Mouse (Mus musculus) kidney, postnatal 0 days (tissue): ENCODE results near the gene Mthfd1l. TPM values are rescaled to one million over a fixed set of nuclear protein-coding genes. Genes with fewer than 3 reads are reported as not detected.
"Not testable (repeated sequence)": the region's sequence is repeated elsewhere in the genome, so short reads cannot be mapped to it uniquely, and the experiment has no call there.

Experiments
- ATAC-seq: fragments of 200-750 bp; cut with Nextera tagmentation; replicated peaks from 2 replicates; pipeline ENCODE4 v1.8.0; 2017; ENCODE audit warnings: low read depth, moderate number of reproducible peaks, moderate TSS enrichment, moderate library complexity; ENCODE audit not compliant: low FRiP score
- DNase-seq: peaks from one replicate; pipeline ENCODE4 v3.0.0-alpha.2; 2016; ENCODE audit warnings: low spot score
- H3K27ac ChIP-seq: fragments of 300-500 bp; sonication (generic); 2 replicates; pipeline ENCODE4 v1.5.1; 2014; ENCODE audit warnings: mild to moderate bottlenecking
- H3K27me3 ChIP-seq: fragments of 300-500 bp; sonication (generic); 2 replicates; pipeline ENCODE4 v1.6.1; 2014; ENCODE audit warnings: low read length, mixed read lengths; ENCODE audit not compliant: insufficient read depth
- H3K36me3 ChIP-seq: fragments of 300-500 bp; sonication (generic); 2 replicates; pipeline ENCODE4 v1.6.1; 2014; ENCODE audit warnings: low read length, mixed read lengths; ENCODE audit not compliant: insufficient read depth
- H3K4me1 ChIP-seq: fragments of 300-500 bp; sonication (generic); replicated peaks from 2 replicates; pipeline ENCODE4 v1.6.1; 2014; ENCODE audit warnings: antibody characterized with exemption, low read length, mixed read lengths; ENCODE audit not compliant: insufficient read depth
- H3K4me2 ChIP-seq: fragments of 300-500 bp; sonication (generic); 2 replicates; pipeline ENCODE4 v1.6.1; 2014; ENCODE audit warnings: mild to moderate bottlenecking, low read length, moderate library complexity, mixed read lengths
- H3K4me3 ChIP-seq: fragments of 300-500 bp; sonication (generic); replicated peaks from 2 replicates; pipeline ENCODE4 v1.5.1; 2014; ENCODE audit warnings: low read depth, low read length
- H3K9ac ChIP-seq: fragments of 300-500 bp; sonication (generic); 2 replicates; pipeline ENCODE4 v1.6.1; 2014; ENCODE audit warnings: low read depth, low read length
- H3K9me3 ChIP-seq: fragments of 300-500 bp; sonication (generic); replicated peaks from 2 replicates; pipeline ENCODE4 v1.6.1; 2016; ENCODE audit warnings: low read length, inconsistent platforms, mixed read lengths
- CTCF ChIP-seq: IDR thresholded peaks from 2 replicates; pipeline ENCODE4 v1.5.1; 2016; ENCODE audit warnings: antibody characterized with exemption, low read depth, mild to moderate bottlenecking, moderate library complexity
- WGBS: fragments of 180-500 bp; shearing (Covaris S2); extraction: QIAGEN DNeasy Blood & Tissue Kit; methylation state at CpG from one replicate; pipeline ENCODE4 v1.1.7; 2014; 5-methylcytosine and 5-hydroxymethylcytosine counted together
- polyA plus RNA-seq: library from polyadenylated mRNA; unstranded; fragments of >200 nt; fragmentation: Nextera tagmentation; extraction: Ambion mirVana; gene quantifications from 2 replicates; pipeline ENCODE4 v1.2.1, GENCODE M21; 2015

The Mthfd1l gene
- polyA plus RNA-seq, 1 experiment from 2014 or later, result 9.1 TPM

DNA sequence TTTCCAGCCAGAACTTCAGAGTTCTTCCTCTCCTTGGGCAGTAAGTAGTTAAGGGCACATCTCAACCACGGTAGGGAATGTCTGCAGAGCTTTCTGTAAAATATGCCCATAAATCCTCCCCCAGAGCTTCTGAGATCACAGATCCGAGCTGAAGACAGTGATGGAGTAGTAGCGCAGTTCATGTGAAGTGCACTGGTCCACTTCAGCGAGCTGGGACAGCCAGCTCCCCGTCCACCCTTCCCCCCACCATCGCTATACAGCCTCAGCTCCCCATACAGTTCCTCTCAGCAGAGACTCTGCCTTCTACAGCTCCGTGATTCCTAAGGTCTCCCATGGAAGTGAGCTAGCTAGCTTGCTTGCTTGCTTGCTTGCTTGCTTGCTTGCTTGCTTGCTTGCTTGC, 144.2 kb downstream of the Mthfd1l start:
- Histone ChIP-seq H3K9ac (0 out of 2 replicates have a peak overlapping the region, but pooled peaks have one; percentile 14), H3K9me3 (no peaks in the 10 kb centered on the region), H3K4me3 (no peak overlapping the region), H3K27me3 (no peaks in the 10 kb centered on the region), H3K27ac (peak overlapping the region; percentile 67), H3K36me3 (no peaks in the 10 kb centered on the region), H3K4me2 (no peak overlapping the region; the same call in 1 of the 2 replicates), H3K4me1 (peaks cover 31% of the 10 kb centered on the region)
- no peak for TF ChIP-seq CTCF
- ATAC-seq (peak; percentile 78), DNase-seq (peak; percentile 91)
- WGBS, result 3% methylated on average over 7 of the region's 7 CpGs

DNA sequence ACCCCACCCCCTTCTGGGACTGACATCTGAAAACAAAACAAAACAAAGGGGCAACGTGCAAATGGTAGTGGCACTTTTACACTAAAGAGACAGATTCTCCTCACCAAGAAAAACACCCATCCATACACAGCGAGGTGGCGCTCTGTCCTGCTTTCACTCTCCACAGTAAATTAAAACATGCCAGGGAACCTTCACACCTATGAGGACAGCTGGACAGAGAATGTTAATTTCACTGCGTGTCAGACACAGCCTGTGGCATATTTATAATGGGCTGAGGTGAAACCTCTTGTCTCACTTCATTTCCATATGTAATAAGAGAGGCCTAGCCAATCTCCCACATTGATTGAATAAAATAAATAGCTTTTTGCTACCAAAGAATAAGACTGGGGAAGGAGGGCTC, 146.4 kb downstream of the Mthfd1l start:
- DNase-seq (no peak), ATAC-seq (no peak)
- WGBS, result 53% methylated on average over 4 of the region's 4 CpGs
- TF ChIP-seq CTCF, result no peak
- H3K27me3 ChIP-seq, result no peaks in the 10 kb centered on the region
- H3K9ac ChIP-seq, result no peak overlapping the region
- H3K27ac ChIP-seq, result no peak overlapping the region
- peaks cover 18% of the 10 kb centered on the region; the same call in 1 of the 2 replicates for H3K4me1 ChIP-seq
- H3K4me3 ChIP-seq, result no peak overlapping the region
- no peaks in the 10 kb centered on the region for H3K36me3 ChIP-seq
- H3K9me3 ChIP-seq, result no peaks in the 10 kb centered on the region
- H3K4me2 ChIP-seq, result no peak overlapping the region

DNA sequence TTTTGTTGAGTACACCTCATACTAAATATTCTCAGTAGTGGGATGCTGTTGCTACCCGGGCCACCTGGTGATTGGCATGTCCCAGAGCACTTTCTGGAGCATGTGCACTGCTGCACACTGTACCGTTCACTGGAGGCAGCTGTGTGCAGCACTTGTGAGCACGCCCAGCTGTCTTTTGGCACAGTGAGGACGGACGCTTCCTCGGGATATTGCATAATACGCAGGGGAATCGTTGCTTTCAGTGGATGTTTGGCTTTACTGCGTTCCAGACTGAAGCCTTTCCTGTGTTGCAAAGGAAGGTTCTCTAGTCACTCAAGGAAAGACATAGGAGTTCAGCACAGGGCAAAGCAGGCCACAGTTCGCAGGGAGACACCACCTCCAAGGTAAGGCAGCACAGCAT, 147.8 kb downstream of the Mthfd1l start:
- peak; percentile 84 for DNase-seq
- no peaks in the 10 kb centered on the region for H3K9me3 ChIP-seq
- no peak overlapping the region for H3K4me3 ChIP-seq
- no peaks in the 10 kb centered on the region for H3K27me3 ChIP-seq
- H3K4me2 ChIP-seq, result no peak overlapping the region
- 42% methylated on average over 10 of the region's 10 CpGs for WGBS
- H3K4me1 ChIP-seq, result peaks cover 18% of the 10 kb centered on the region
- H3K27ac ChIP-seq, result peak overlapping the region; percentile 68
- no peaks in the 10 kb centered on the region for H3K36me3 ChIP-seq
- ATAC-seq, result 0 out of 2 replicates have a peak, but pooled peaks have one; percentile 38
- TF ChIP-seq CTCF, result no peak
- H3K9ac ChIP-seq, result no peak overlapping the region

DNA sequence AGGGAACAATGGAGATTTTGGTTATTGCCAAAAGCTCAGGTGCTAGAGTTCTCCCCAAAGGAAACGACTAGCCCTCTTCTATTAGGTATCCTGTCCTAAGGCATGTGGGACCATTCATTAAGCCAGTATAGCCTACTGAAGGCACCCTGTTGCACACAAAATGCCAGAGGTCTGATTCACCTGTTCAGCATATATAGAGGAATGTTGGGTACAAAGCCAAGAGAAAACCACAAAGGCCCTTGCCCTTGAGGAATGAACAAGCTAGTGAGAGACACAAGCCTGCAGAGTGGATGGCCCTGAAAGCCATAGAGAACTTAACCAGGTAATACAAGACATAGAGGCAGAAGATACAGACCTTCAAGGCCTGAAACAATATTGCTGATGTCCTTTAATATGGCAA, 148.3 kb downstream of the Mthfd1l start:
- ATAC-seq (no peak), DNase-seq (no peak)
- Histone ChIP-seq H3K9ac (no peak overlapping the region), H3K4me2 (no peak overlapping the region), H3K27me3 (no peaks in the 10 kb centered on the region), H3K4me3 (no peak overlapping the region), H3K36me3 (no peaks in the 10 kb centered on the region), H3K27ac (peak overlapping the region; percentile 68), H3K9me3 (no peaks in the 10 kb centered on the region), H3K4me1 (peaks cover 17% of the 10 kb centered on the region)
- 73% methylated on average over 1 of the region's 1 CpGs for WGBS
- no peak for TF ChIP-seq CTCF

DNA sequence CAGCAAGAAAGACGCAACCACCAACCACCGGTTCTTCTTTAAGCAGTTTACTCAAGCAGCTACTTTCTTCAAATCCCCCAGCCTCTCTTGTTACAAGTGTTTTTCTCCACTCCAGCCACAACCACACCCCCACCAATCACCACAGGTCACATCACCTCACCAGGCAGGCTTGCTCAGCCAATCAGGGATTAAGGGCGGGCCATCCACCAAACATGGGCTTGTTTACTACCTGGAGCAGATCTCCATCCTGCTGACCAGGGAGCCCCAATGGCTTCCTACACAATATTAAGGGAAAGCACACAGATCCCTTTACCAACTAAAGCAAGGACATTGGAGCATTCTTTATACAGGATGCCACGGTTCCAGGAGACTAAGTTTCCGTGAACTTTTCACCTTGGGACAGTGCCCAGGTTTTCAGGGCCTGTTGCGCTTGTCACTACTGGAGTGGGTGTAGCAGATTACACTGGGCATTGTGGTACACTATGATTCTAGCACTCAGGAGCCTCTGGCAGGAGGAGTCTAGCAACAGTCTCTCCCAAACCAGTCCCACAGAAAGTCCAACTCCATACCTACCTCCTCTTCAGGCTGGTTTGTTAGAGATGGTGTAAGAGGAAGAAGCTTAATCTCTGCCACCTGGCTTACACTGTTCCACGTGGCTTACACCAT, 150.5 kb downstream of the Mthfd1l start:
- ATAC-seq (peak; percentile 70), DNase-seq (peak; percentile 51)
- H3K9ac ChIP-seq, H3K36me3 ChIP-seq, H3K27me3 ChIP-seq, H3K9me3 ChIP-seq, H3K4me3 ChIP-seq, H3K4me2 ChIP-seq: not testable (repeated sequence)
- Histone ChIP-seq H3K27ac (peak overlapping the region; percentile 5; the same call in 1 of the 2 replicates), H3K4me1 (peaks cover 21% of the 10 kb centered on the region)
- WGBS, result 49% methylated on average over 7 of the region's 7 CpGs

DNA sequence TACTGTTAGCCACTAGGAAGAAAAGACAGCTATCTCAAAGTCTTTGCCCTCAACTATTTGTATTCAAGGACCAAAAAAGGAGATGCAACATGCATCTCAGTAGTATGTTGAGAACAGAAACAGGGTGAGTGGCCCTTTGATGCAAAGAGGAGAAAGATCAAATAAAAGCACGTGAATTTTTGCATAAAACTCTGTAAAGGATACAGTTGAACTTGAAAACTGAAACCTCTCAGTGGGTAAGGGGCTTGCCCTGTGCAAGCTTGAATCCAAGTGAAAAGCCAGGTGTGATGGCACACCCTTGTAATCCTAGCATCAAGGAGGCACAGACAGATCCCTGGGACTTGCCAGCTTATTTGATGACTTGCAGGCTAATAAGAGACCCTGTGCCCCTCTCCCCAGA, 151.2 kb downstream of the Mthfd1l start:
- Histone ChIP-seq H3K4me2 (no peak overlapping the region), H3K36me3 (no peaks in the 10 kb centered on the region), H3K4me3 (no peak overlapping the region), H3K4me1 (peaks cover 28% of the 10 kb centered on the region), H3K27ac (peak overlapping the region; percentile 5; the same call in 1 of the 2 replicates), H3K9ac (no peak overlapping the region), H3K27me3 (no peaks in the 10 kb centered on the region), H3K9me3 (no peaks in the 10 kb centered on the region)
- no peak for TF ChIP-seq CTCF
- DNase-seq, result no peak
- WGBS, result 42% methylated on average over 1 of the region's 1 CpGs
- no peak for ATAC-seq

DNA sequence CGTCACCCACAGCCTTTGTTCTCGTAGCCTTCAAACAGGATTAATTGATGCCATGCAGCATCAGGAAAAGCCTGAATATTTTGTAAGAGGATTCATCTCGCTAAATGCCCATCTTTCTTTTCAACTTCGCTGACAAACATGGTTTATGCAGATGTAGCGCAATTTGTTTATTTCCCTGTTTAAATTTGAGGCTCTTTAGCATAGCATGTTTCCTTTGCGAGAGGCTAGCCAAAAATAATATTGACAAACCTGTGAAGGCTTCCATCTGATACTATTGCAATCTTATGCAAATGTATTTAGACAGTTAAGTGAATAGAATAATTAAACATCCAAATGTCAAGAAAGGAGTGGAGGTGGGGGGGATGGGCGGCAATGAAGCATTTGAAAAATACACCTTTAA, 152.3 kb downstream of the Mthfd1l start:
- H3K27ac ChIP-seq, result peak overlapping the region; percentile 72
- H3K4me1 ChIP-seq, result peaks cover 31% of the 10 kb centered on the region
- no peaks in the 10 kb centered on the region for H3K27me3 ChIP-seq
- no peak overlapping the region for H3K4me3 ChIP-seq
- TF ChIP-seq CTCF, result no peak
- H3K9me3 ChIP-seq, result no peaks in the 10 kb centered on the region
- no peak overlapping the region for H3K4me2 ChIP-seq
- no peak overlapping the region for H3K9ac ChIP-seq
- peak; percentile 67 for DNase-seq
- no peaks in the 10 kb centered on the region for H3K36me3 ChIP-seq
- no peak for ATAC-seq
- WGBS, result 62% methylated on average over 7 of the region's 7 CpGs
